ENCODE assay signal across 14 mouse cellular contexts in the genomic region with DNA sequence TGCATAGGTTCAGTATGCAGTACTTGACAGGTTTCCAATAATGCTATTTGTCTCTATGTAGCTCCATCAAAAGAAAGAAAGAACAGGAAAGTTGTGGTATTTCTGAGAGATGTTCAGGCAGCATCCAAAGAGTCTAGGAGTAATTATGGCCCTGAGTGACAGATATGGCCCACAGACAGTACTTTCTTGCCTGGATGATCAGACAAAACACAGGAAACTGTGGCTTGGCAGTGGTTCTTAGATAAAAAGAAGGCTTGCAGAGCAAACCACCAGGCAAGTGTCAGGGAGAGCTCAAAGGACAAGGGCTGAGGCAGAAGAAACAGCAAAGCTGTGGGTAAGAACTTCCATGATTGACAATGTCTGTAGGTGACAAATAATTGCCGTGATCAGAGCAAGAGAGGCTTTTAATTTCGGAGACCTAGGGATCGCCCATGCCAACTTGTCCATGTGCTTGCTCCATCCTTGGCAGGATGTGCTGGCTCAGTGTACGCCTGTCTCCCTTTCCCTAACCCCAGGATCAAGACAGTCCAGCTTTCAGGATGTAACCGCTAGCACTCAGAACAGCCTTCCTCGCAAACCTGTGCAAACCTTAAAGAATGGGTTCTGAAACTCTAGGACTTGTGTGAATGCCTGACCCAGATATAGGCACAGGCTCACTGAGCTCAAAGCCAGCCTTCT. TPM values are rescaled to one million over a fixed set of nuclear protein-coding genes. Genes with fewer than 3 reads are reported as not detected.
DNase-seq lines count a peak whose midpoint lies in the region; ATAC-seq and TF ChIP-seq lines count a peak whose summit lies in the region.
"Had no signal": no experiment of that assay in that cellular context is flagged by ENCODE, and none has a peak within 500 bp of the region (broad histone marks: within the 10 kb centered on the region; RNA-seq: fewer than 3 reads in every experiment).

No protein-coding gene starts in this region.

- intact Hi-C loops in left cerebral cortex, postnatal 10 days (cut with DNase I) = no loop called here

- H3K36me3 ChIP-seq in lung, embryonic 14.5 days (ENCODE audit: insufficient read depth) = no peaks in the 10 kb centered on the region
- no peaks in the 10 kb centered on the region for H3K36me3 ChIP-seq in neural tube, embryonic 15.5 days
- H3K36me3 ChIP-seq: midbrain, embryonic 15.5 days; neural tube, embryonic 13.5 days had no signal

- no peak overlapping the region for H3K4me2 ChIP-seq in lung, embryonic 14.5 days
- H3K4me2 ChIP-seq in neural tube, embryonic 15.5 days = no peak overlapping the region
- H3K4me2 ChIP-seq: midbrain, embryonic 15.5 days; neural tube, embryonic 13.5 days had no signal

- WGBS in lung, embryonic 14.5 days = 85% methylated on average over 6 of the region's 6 CpGs
- 92% methylated on average over 6 of the region's 6 CpGs for WGBS in neural tube, embryonic 15.5 days

- no peaks in the 10 kb centered on the region for H3K27me3 ChIP-seq in lung, embryonic 14.5 days (ENCODE audit: insufficient read depth, low read length)
- no peaks in the 10 kb centered on the region for H3K27me3 ChIP-seq in neural tube, embryonic 15.5 days (replicated peaks)
- H3K27me3 ChIP-seq: midbrain, embryonic 15.5 days; neural tube, embryonic 13.5 days had no signal

- no peak overlapping the region for H3K27ac ChIP-seq in lung, embryonic 14.5 days (ENCODE audit: low read depth)
- H3K27ac ChIP-seq in neural tube, embryonic 15.5 days (replicated peaks) = no peak overlapping the region
- H3K27ac ChIP-seq: heart, adult 2 months; midbrain, embryonic 15.5 days; neural tube, embryonic 13.5 days had no signal

- DNase-seq in adrenal gland, postnatal 14 days = peak; percentile 33
- DNase-seq in adrenal gland, postnatal 4 days (ENCODE audit: low spot score in 2 of 2) = no peak
- peak; percentile 10 for DNase-seq in lung, embryonic 14.5 days
- no peak for DNase-seq in lung, postnatal 36 days
- peak; percentile 29 for DNase-seq in cerebellum, adult 11-12 months
- DNase-seq in gonadal fat pad, adult 2 months (ENCODE audit: low read depth) = peak; percentile 30
- DNase-seq in left cerebral cortex, postnatal 10 days (ENCODE audit: extremely low spot score in 1 of 2, low spot score in 2 of 2) = no peak
- DNase-seq: right cerebral cortex, adult 18-20 months had no signal

- no peak for ATAC-seq in lung, embryonic 14.5 days (ENCODE audit: insufficient read depth)
- ATAC-seq in neural tube, embryonic 15.5 days (ENCODE audit: low FRiP score) = no peak
- ATAC-seq: midbrain, embryonic 15.5 days had no signal

- H3K4me3 ChIP-seq in lung, embryonic 14.5 days (ENCODE audit: low read depth, low read length) = no peak overlapping the region
- no peak overlapping the region for H3K4me3 ChIP-seq in neural tube, embryonic 15.5 days (replicated peaks)
- H3K4me3 ChIP-seq: erythroblast, embryonic 14.5 days; heart, adult 2 months; midbrain, embryonic 15.5 days; neural tube, embryonic 13.5 days had no signal

- H3K9ac ChIP-seq in lung, embryonic 14.5 days = no peak overlapping the region
- H3K9ac ChIP-seq in neural tube, embryonic 15.5 days (replicated peaks) = no peak overlapping the region
- H3K9ac ChIP-seq: midbrain, embryonic 15.5 days; neural tube, embryonic 13.5 days had no signal

- H3K9me3 ChIP-seq in lung, embryonic 14.5 days (ENCODE audit: low read depth, low read length) = no peaks in the 10 kb centered on the region
- H3K9me3 ChIP-seq in neural tube, embryonic 15.5 days (replicated peaks) = no peaks in the 10 kb centered on the region
- H3K9me3 ChIP-seq: midbrain, embryonic 15.5 days had no signal

- no peak for TF ChIP-seq CTCF in lung, embryonic 14.5 days (IDR thresholded peaks at IDR 0.05; ENCODE audit: low read depth)

- H3K4me1 ChIP-seq in lung, embryonic 14.5 days (ENCODE audit: insufficient read depth) = no peaks in the 10 kb centered on the region
- peaks cover 5% of the 10 kb centered on the region; the same call in 1 of the 2 replicates for H3K4me1 ChIP-seq in neural tube, embryonic 15.5 days
- H3K4me1 ChIP-seq: midbrain, embryonic 15.5 days; neural tube, embryonic 13.5 days had no signal

RNA-seq across cellular contexts. Expression of a gene that starts 35.1 kb away (rescaled TPM):
- 73.3 and 106 TPM in 2 replicates for total RNA-seq in adrenal gland, postnatal 14 days (2021)
- 10 to 100 TPM; 66.2 to 74.8 TPM for total RNA-seq in adrenal gland, postnatal 4 days (2021)
- polyA plus RNA-seq in lung, embryonic 14.5 days (2014; fragmentation: Nextera tagmentation; extraction: Ambion mirVana) = 26.5 and 27.6 TPM in 2 replicates
- polyA plus RNA-seq in gonadal fat pad, adult 2 months (2012; rRNA removed) = 13.9 and 14.3 TPM in 2 replicates
- polyA plus RNA-seq in neural tube, embryonic 15.5 days (2015; fragmentation: Nextera tagmentation; extraction: Ambion mirVana) = 14.4 and 15.9 TPM in 2 replicates
- total RNA-seq in left cerebral cortex, postnatal 10 days (2021) = 10 to 100 TPM; 14.8 to 15.3 TPM
- total RNA-seq: hematopoietic stem cell, adult 5-6 weeks had no signal
- polyA plus RNA-seq: erythroblast, embryonic 14.5 days had no signal

Comparison
In these comparisons a context has a peak if more than half of its experiments do, and no peak if none do; other contexts are left out.
1. DNase-seq: peak in adrenal gland, postnatal 14 days (single experiment), lung, embryonic 14.5 days (single experiment), cerebellum, adult 11-12 months (single experiment) and gonadal fat pad, adult 2 months (single experiment); none in adrenal gland, postnatal 4 days (0 of 2), lung, postnatal 36 days (single experiment) and left cerebral cortex, postnatal 10 days (0 of 2).